ENCODE assay signal across 20 mouse cellular contexts in genomic region chr19:16462461-16462860, GRCm38 (mm10). TPM values are rescaled to one million over a fixed set of nuclear protein-coding genes. Genes with fewer than 3 reads are reported as not detected.
"Had no signal": no experiment of that assay in that cellular context is flagged by ENCODE, and none has a peak within 500 bp of the region (broad histone marks: within the 10 kb centered on the region; RNA-seq: fewer than 3 reads in every experiment).

No protein-coding gene starts in this region.

- H3K9me3 ChIP-seq: intestine, embryonic 15.5 days; kidney, embryonic 15.5 days; limb, embryonic 10.5 days; limb, embryonic 13.5 days; liver, embryonic 13.5 days; megakaryocyte, embryonic 14.5 days; midbrain, embryonic 10.5 days; midbrain, embryonic 13.5 days; neural tube, embryonic 13.5 days had no signal

- ATAC-seq: intestine, embryonic 15.5 days; midbrain, embryonic 13.5 days; midbrain, embryonic 16.5 days had no signal

- H3K9ac ChIP-seq: intestine, embryonic 15.5 days; kidney, embryonic 15.5 days; limb, embryonic 13.5 days; liver, embryonic 13.5 days; midbrain, embryonic 13.5 days; neural tube, embryonic 13.5 days had no signal

- H3K27me3 ChIP-seq: intestine, embryonic 15.5 days; kidney, embryonic 15.5 days; limb, embryonic 13.5 days; liver, embryonic 13.5 days; megakaryocyte, embryonic 14.5 days; midbrain, embryonic 13.5 days; neural tube, embryonic 13.5 days had no signal

- H3K4me1 ChIP-seq: intestine, embryonic 15.5 days; kidney, embryonic 15.5 days; limb, embryonic 10.5 days; limb, embryonic 13.5 days; neural tube, embryonic 13.5 days had no signal

- H3K4me2 ChIP-seq: intestine, embryonic 15.5 days; kidney, embryonic 15.5 days; limb, embryonic 13.5 days; liver, embryonic 13.5 days; midbrain, embryonic 13.5 days; neural tube, embryonic 13.5 days had no signal

- DNase-seq: kidney, adult 11 months; kidney, adult 8-10 months; kidney, postnatal 14 days; kidney, postnatal 4 days; layer of hippocampus, adult 9-11 months; liver; liver, embryonic 13.5 days; thymus, adult 18-20 months; thymus, postnatal 36 days had no signal

- H3K27ac ChIP-seq: intestine, embryonic 15.5 days; kidney, embryonic 15.5 days; limb, embryonic 10.5 days; limb, embryonic 13.5 days; liver, embryonic 13.5 days; midbrain, embryonic 10.5 days; midbrain, embryonic 13.5 days; neural tube, embryonic 13.5 days had no signal

- H3K36me3 ChIP-seq: intestine, embryonic 15.5 days; kidney, embryonic 15.5 days; limb, embryonic 10.5 days; limb, embryonic 13.5 days; liver, embryonic 13.5 days; midbrain, embryonic 10.5 days; midbrain, embryonic 13.5 days; neural tube, embryonic 13.5 days had no signal

- H3K4me3 ChIP-seq: intestine, embryonic 15.5 days; kidney, embryonic 15.5 days; limb, embryonic 10.5 days; limb, embryonic 13.5 days; liver, embryonic 13.5 days; megakaryocyte, embryonic 14.5 days; midbrain, embryonic 10.5 days; midbrain, embryonic 13.5 days; myocyte; neural tube, embryonic 13.5 days had no signal

RNA-seq across cellular contexts. Expression of gene Gna14, which starts 26.9 kb away (rescaled TPM):
- total RNA-seq: monocyte, adult 5-6 weeks had no signal
